Mouse (Mus musculus): ENCODE measurements around the gene Grin1. TPM values are rescaled to one million over a fixed set of nuclear protein-coding genes. Genes with fewer than 3 reads are reported as not detected.

Grin1 gene
- polyA plus RNA-seq (2016; fragmentation: Nextera tagmentation; extraction: Ambion mirVana), result 8.1 and 11.3 TPM in 2 replicates

DNA sequence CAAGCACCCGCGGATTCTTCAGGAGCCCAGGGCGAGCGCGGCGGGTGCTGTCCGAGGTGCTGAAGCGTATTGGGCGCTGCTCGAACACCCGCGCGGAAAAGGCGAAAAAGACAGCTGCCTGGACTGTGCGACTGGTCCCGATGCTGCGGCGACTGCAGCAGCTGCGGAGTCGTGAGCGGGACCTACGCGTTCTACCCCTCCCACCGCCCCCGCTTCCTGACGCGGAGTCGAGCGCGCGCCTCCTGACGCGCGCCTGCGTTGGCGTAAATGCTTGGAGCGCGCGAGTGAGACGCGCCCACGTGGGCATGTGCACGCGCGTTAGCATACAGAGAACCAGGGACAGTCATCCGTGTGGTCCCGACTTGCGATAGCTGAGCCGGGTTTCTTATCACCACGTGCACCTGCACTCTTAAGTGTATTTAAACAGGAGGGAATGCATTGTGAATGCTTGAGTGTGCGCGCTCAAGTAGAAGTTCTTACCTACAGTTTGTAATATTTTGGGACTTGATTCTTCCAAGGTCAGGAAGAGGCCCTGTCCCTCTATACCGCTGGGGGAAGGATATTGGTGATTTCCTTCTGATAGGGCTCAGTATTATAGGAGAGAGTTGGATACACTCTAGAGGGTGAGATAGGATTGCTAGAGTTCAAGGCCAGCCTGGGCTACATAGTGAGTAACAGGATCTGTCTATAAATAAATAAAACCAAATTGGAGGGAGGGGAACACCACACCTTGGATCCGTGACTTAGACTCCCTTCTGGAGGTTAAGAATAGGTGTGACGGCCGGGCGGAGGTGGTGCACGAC lies at the start of gene Grin1:
Grin1 (minus strand) TSS at position 217 of the 803 bp plus-strand sequence.
- 10% methylated on average over 58 of the region's 58 CpGs for WGBS
- H3K27me3 ChIP-seq (replicated peaks), result peaks cover 59% of the 10 kb centered on the region
- peak within 1 kb of the TSS; percentile 72 for H3K4me2 ChIP-seq (replicated peaks)
- H3K9me3 ChIP-seq, result no peaks in the 10 kb centered on the region
- peak within 1 kb of the TSS; percentile 47; the same call in 1 of the 2 replicates for H3K9ac ChIP-seq
- no peaks in the 10 kb centered on the region for H3K36me3 ChIP-seq
- no peak within 1 kb of the TSS for H3K27ac ChIP-seq
- peak; percentile 76 for ATAC-seq (ENCODE audit: low FRiP score, low read depth)
- H3K4me3 ChIP-seq, result peak within 1 kb of the TSS; percentile 41
- 0 out of 2 replicates have a peak, but pooled peaks cover 6% of the 10 kb centered on the region for H3K4me1 ChIP-seq

DNA sequence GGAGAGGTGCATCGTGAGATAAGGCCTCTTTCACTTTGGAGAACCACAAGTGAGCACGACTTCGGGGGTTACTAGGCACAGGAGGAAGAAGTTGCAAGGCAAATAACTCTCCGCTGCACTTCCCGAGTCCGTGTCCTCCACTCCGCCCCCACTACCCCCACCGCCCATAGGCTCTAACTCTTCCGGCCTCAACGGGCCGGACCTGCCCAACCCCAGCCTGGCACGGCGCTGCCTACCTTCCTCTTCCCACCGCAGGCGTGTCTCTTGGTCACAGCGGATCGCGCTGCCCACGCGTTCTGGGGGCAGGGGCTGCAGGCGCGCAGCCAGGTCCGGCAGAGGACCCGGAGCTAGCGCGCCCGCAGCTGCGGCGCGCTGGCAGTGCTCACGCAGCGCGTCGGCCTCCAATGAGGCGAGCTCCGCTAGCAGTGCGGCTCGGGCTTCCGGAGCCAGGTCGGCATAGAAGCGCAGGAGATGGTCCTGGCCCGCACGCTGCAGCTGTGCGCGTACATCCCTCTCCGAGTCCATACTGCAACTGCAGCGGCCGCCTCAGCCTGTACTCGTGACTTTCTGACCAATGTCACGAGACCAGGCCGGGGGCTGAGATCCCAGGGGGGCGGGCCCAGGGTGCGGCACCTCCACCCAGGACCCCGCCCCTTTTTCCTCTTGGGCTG lies 46.2 kb upstream of the Grin1 start, which contains the start of gene Uap1l1:
Uap1l1 (minus strand) TSS at position 592 of the 671 bp plus-strand sequence.
- Histone ChIP-seq H3K9ac (peak within 1 kb of the TSS; percentile 62; the same call in 1 of the 2 replicates), H3K36me3 (no peaks in the 10 kb centered on the region), H3K4me2 (replicated peaks) (peak within 1 kb of the TSS; percentile 99), H3K4me1 (0 out of 2 replicates have a peak, but pooled peaks cover 10% of the 10 kb centered on the region), H3K9me3 (no peaks in the 10 kb centered on the region), H3K27ac (no peak within 1 kb of the TSS), H3K4me3 (peak within 1 kb of the TSS; percentile 48), H3K27me3 (replicated peaks) (peaks cover 41% of the 10 kb centered on the region)
- peak; percentile 73 for ATAC-seq (ENCODE audit: low FRiP score, low read depth)
- WGBS, result 1% methylated on average over 54 of the region's 54 CpGs

DNA sequence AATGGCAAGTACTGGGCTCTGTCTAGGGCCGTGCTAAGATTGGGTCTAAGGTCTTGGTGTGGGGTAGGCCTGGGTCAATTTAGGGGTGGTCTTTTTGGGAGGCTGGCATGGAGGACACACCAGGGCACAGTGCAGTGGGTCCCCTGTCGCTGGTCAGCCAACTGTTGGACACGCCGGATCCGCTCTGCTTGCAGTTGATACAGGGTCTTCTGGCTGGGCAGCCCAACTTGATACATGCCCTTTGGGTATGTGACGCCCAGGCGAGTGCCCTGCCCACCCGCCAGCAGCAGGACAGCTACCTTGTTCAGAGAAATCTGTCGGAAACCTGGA lies 45.7 kb upstream of the Grin1 start:
- no peaks in the 10 kb centered on the region for H3K9me3 ChIP-seq
- H3K9ac ChIP-seq, result no peak overlapping the region
- H3K4me3 ChIP-seq, result peak overlapping the region; percentile 48
- no peak overlapping the region for H3K27ac ChIP-seq
- H3K4me2 ChIP-seq (replicated peaks), result peak overlapping the region; percentile 99
- H3K27me3 ChIP-seq (replicated peaks), result peaks cover 41% of the 10 kb centered on the region
- 0 out of 2 replicates have a peak, but pooled peaks have one; percentile 14 for ATAC-seq (ENCODE audit: low FRiP score, low read depth)
- 27% methylated on average over 9 of the region's 9 CpGs for WGBS
- no peaks in the 10 kb centered on the region for H3K36me3 ChIP-seq
- 0 out of 2 replicates have a peak, but pooled peaks cover 10% of the 10 kb centered on the region for H3K4me1 ChIP-seq

DNA sequence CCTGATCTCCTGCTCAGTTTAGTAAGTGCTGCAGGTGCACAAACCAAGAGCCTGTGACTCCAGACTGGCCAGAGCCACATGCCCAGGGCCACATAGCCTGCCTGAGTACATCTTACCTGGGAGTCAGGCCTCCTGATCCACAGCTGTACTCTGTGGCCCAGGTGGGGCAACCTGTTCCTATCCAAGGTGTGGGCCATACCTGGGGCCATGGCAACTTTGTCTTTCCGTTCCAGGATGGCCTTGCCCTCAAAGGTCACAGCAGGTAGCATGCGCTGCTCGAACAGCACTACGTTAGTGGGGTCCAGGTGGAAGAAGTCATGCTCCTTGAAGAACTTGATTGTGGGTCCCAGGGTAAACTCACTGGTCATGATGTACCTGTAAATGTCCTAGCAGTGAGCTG lies 45.3 kb upstream of the Grin1 start:
- Histone ChIP-seq H3K4me3 (no peak overlapping the region), H3K27ac (no peak overlapping the region), H3K9me3 (no peaks in the 10 kb centered on the region), H3K4me1 (0 out of 2 replicates have a peak, but pooled peaks cover 10% of the 10 kb centered on the region), H3K27me3 (replicated peaks) (peaks cover 41% of the 10 kb centered on the region), H3K36me3 (no peaks in the 10 kb centered on the region), H3K4me2 (replicated peaks) (peak overlapping the region; percentile 99), H3K9ac (no peak overlapping the region)
- 0 out of 2 replicates have a peak, but pooled peaks have one; percentile 11 for ATAC-seq (ENCODE audit: low FRiP score, low read depth)
- WGBS, result 89% methylated on average over 4 of the region's 4 CpGs

DNA sequence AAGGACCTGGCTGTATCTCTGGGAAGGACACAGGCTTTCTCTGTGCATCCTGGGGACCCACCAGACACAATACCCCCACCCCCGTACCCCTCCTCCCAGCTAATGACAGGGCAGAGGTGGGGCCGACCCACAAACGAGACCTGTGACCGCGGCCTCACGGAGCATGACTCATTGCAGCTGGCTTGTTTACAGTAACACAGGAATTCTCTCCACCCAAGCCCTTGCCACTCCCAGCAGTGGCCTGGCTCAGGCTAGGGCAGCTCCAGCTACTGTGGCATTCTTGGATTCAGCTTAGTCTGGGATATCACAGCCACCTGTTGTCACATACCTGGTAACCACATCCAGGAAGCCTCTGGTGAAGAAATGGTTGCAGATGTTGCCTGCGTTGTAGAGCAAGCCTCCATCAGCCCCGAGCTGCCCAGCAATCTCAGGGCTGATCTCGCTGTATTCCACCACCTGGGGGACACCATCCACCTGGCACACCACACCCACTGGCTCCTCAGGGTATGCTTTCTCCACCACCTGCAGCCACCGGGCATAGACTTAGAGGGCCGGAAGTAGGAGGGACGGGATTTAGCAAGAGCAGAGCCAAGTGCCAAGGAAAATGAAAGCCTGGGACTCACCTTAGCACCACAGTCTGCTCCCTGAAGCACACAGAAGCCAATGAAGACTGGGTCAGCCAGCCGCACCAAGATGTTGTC lies 44.6 kb upstream of the Grin1 start:
- no peak overlapping the region for H3K27ac ChIP-seq
- WGBS, result 63% methylated on average over 13 of the region's 13 CpGs
- H3K27me3 ChIP-seq (replicated peaks), result peaks cover 41% of the 10 kb centered on the region
- no peaks in the 10 kb centered on the region for H3K36me3 ChIP-seq
- H3K9ac ChIP-seq, result no peak overlapping the region
- H3K4me3 ChIP-seq, result no peak overlapping the region
- H3K4me1 ChIP-seq, result 0 out of 2 replicates have a peak, but pooled peaks cover 10% of the 10 kb centered on the region
- no peak overlapping the region for H3K4me2 ChIP-seq (replicated peaks)
- H3K9me3 ChIP-seq, result no peaks in the 10 kb centered on the region
- ATAC-seq (ENCODE audit: low FRiP score, low read depth), result no peak

DNA sequence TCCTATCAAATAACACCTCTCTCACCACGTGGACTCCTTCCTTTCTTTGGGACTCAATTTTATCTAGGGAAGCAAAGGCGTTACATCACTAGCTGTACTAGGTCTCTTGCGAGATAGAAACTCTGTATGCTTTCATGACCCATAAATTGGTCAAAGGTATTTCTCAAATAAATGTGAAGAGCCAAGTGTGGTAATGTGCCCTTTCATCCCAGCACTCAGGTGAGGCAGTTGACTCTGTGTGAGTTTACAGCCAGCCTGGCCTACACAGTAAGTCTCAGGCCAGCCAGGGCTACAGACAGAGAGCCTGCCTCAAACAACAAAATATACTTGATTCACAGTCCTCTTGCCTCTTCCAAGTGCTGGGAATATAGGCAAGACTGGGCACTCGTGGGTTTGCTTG lies 40.9 kb upstream of the Grin1 start:
- ATAC-seq (ENCODE audit: low FRiP score, low read depth), result no peak
- 84% methylated on average over 4 of the region's 4 CpGs for WGBS
- H3K36me3 ChIP-seq, result no peaks in the 10 kb centered on the region
- H3K4me1 ChIP-seq, result peaks cover 18% of the 10 kb centered on the region
- peaks cover 22% of the 10 kb centered on the region for H3K27me3 ChIP-seq (replicated peaks)
- H3K9me3 ChIP-seq, result no peaks in the 10 kb centered on the region
- H3K9ac ChIP-seq, result no peak overlapping the region
- no peak overlapping the region for H3K4me2 ChIP-seq (replicated peaks)
- H3K4me3 ChIP-seq, result no peak overlapping the region
- H3K27ac ChIP-seq, result no peak overlapping the region

DNA sequence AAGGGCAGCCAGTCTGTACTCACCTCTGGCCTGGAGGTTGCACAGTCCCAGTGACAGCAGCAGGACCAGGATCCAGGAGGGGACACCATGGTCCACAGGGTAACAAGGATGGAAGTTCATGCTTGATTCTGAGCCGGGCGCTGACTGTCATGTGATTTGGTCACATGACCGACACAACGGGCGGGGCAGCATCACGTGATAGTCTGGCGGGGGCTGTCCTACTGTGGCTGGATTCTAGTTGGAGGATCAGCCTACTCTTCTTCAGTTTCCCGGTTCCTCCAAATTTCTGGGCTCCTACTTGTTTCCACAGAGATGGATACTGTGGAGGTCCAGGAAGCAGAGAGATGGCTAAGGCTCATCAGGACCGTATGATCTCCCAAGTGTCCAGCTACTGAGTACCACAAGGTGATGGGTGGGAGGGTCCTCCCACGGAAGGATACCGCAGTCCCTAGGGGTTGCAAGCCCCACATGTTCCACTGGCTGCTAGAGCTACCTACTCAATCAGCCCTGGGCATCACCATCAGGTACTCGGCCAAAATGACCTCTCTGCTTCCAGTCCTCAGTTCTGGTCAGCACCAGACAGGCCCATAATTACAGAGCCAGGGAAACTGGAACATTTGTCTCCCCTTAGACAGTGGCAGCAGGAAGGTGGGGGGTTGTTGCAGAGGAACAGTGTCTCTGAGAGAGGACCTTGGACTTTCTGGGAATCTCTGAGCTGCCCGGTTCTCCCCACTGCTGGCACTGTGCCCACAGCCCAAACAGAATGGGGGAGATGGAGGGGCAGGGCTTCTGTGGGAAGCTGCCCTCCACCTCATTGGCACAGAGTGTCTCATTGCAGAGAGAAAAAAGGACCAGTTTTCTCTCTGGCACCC lies 37.5 kb upstream of the Grin1 start, which contains the start of gene Dpp7:
Dpp7 (minus strand) TSS at position 152 of the 872 bp plus-strand sequence.
- H3K27me3 ChIP-seq (replicated peaks), result no peaks in the 10 kb centered on the region
- H3K27ac ChIP-seq, result no peak within 1 kb of the TSS
- H3K9me3 ChIP-seq, result no peaks in the 10 kb centered on the region
- peak within 1 kb of the TSS; percentile 43 for H3K4me3 ChIP-seq
- peak; percentile 71 for ATAC-seq (ENCODE audit: low FRiP score, low read depth)
- H3K4me2 ChIP-seq (replicated peaks), result peak within 1 kb of the TSS; percentile 75
- peak within 1 kb of the TSS; percentile 55 for H3K9ac ChIP-seq
- 5% methylated on average over 13 of the region's 13 CpGs for WGBS
- H3K36me3 ChIP-seq, result peaks cover 13% of the 10 kb centered on the region
- peaks cover 17% of the 10 kb centered on the region for H3K4me1 ChIP-seq

DNA sequence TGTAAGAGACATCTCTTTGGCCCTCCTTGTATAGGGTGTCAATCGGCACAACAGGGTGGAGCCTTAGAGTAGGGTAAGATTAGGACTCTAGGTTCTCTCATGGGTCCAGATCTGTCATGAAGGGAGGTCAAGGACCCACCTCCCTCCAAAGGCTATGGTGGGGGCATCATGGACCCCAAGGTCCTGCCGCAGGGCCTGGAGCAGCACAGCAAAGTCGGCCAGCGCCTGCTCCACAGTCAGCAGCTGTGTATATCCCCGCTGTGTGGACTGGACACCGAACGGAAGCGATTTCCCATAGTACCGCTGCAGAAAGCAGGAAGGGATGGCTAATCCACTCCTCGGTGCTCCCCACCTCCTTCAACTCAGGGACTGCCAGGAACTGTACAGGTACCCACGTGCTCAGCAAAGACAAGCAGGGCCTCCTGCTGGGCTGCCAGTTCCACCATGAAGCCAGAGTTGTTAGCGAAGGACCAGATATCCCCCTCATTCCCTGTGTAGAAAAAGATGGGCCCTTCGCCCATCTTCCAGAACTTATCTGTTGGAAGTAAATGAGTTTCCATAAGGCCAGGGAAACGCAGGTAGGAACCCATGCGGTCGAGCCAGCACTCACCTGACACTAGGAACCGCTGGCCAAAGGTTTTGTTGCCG lies 36.6 kb upstream of the Grin1 start:
- peak overlapping the region; percentile 43 for H3K4me3 ChIP-seq
- H3K36me3 ChIP-seq, result peaks cover 22% of the 10 kb centered on the region
- no peaks in the 10 kb centered on the region for H3K9me3 ChIP-seq
- peaks cover 17% of the 10 kb centered on the region for H3K4me1 ChIP-seq
- peak; percentile 22; the same call in 1 of the 2 replicates for ATAC-seq (ENCODE audit: low FRiP score, low read depth)
- 39% methylated on average over 18 of the region's 18 CpGs for WGBS
- H3K27me3 ChIP-seq (replicated peaks), result no peaks in the 10 kb centered on the region
- H3K27ac ChIP-seq, result no peak overlapping the region
- peak overlapping the region; percentile 75 for H3K4me2 ChIP-seq (replicated peaks)
- H3K9ac ChIP-seq, result peak overlapping the region; percentile 5; the same call in 1 of the 2 replicates

DNA sequence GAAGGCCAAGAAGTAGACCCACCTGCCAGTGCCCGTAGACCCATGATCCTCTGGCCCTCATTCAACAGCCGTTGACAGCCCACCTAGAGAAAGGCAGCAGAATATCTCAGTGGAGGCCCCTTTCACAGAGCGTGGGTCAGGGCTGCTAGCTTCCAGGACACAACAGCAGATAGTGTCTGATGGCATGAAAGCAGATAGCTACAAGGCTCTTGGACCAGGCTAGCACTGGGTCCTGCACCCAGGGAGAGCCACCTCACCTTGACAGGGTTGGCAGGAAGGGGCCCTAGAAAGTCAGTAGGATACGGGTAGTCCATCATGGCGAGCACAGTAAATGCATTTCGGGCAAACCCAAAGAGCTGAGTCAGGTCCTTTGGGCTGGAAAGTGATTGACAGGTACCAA lies 35.2 kb upstream of the Grin1 start:
- H3K9me3 ChIP-seq, result no peaks in the 10 kb centered on the region
- H3K27ac ChIP-seq, result no peak overlapping the region
- peaks cover 17% of the 10 kb centered on the region for H3K4me1 ChIP-seq
- H3K9ac ChIP-seq, result no peak overlapping the region
- H3K27me3 ChIP-seq (replicated peaks), result no peaks in the 10 kb centered on the region
- no peak overlapping the region for H3K4me3 ChIP-seq
- H3K36me3 ChIP-seq, result peaks cover 35% of the 10 kb centered on the region
- no peak overlapping the region for H3K4me2 ChIP-seq (replicated peaks)
- WGBS, result 86% methylated on average over 6 of the region's 6 CpGs
- ATAC-seq (ENCODE audit: low FRiP score, low read depth), result no peak

DNA sequence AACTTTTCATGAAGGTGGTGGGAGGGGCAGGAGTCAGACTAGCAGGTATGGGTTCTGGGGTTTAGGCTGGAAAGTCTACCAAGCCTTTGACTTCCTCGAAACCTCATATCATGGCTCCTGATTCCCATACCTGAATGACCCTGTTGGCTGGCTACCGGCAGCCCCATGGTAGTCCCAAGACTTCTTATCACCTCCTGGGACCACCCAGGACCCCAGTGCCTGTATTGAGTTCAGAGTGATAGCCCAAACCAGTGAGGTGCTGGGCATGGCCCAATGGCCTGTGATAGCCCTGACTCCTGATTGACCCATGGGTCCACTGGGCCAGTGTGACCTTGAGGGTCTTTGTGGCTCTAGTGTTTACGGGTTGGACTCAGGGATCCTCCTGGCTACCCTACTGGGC lies 31.7 kb upstream of the Grin1 start:
- ATAC-seq (ENCODE audit: low FRiP score, low read depth), result no peak
- no peaks in the 10 kb centered on the region for H3K9me3 ChIP-seq

DNA sequence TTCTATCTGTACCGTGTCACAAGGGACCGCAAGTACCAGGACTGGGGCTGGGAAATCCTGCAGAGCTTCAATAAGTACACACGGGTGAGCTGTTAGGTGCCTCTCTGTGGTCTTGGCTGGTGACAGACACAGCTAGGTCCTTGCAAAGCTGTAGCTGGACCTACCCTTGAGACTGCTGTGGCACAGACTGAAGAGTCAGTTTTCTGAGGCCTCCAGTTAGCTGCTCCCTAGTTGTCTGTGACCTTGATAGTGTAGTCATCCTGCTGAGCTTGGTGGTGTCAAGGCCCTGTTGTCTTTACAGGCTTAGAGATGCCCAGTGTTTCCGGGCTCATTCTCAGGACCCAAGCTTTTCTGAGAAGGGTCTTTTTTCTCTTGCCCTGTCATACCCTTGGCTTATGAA lies 30.5 kb upstream of the Grin1 start:
- Histone ChIP-seq H3K4me3 (no peak overlapping the region), H3K36me3 (peaks cover 78% of the 10 kb centered on the region), H3K4me2 (replicated peaks) (no peak overlapping the region), H3K27me3 (replicated peaks) (no peaks in the 10 kb centered on the region), H3K9me3 (no peaks in the 10 kb centered on the region), H3K4me1 (no peaks in the 10 kb centered on the region), H3K27ac (no peak overlapping the region), H3K9ac (no peak overlapping the region)
- 94% methylated on average over 4 of the region's 4 CpGs for WGBS
- no peak for ATAC-seq (ENCODE audit: low FRiP score, low read depth)

More for the DNA sequence above, 31.7 kb upstream of the Grin1 start:
- H3K27me3 ChIP-seq (replicated peaks), result no peaks in the 10 kb centered on the region
- peaks cover 9% of the 10 kb centered on the region for H3K4me1 ChIP-seq
- no peak overlapping the region for H3K4me2 ChIP-seq (replicated peaks)
- H3K36me3 ChIP-seq, result peaks cover 66% of the 10 kb centered on the region
- H3K27ac ChIP-seq, result no peak overlapping the region
- H3K4me3 ChIP-seq, result no peak overlapping the region
- WGBS, result 94% methylated on average over 3 of the region's 3 CpGs
- no peak overlapping the region for H3K9ac ChIP-seq
